Mouse (Mus musculus) small intestine, adult 2 months (tissue): ENCODE measurements around the gene A430033K04Rik.

Source experiments
- CTCF ChIP-seq: fragments of 200-500 bp; IDR thresholded peaks from 2 replicates; pipeline ENCODE4 v1.5.1; 2012; ENCODE audit warnings: low read depth, mild to moderate bottlenecking, control low read depth, inconsistent platforms, low read length, moderate library complexity, mixed read lengths; ENCODE audit not compliant: insufficient replicate concordance, insufficient read length; ENCODE audit errors: extremely low read depth
- POLR2A ChIP-seq: fragments of 200-500 bp; IDR thresholded peaks from 2 replicates; pipeline ENCODE4 v1.6.1; 2012; ENCODE audit warnings: low read depth, mild to moderate bottlenecking, control low read depth, inconsistent platforms, low read length, moderate library complexity

DNA sequence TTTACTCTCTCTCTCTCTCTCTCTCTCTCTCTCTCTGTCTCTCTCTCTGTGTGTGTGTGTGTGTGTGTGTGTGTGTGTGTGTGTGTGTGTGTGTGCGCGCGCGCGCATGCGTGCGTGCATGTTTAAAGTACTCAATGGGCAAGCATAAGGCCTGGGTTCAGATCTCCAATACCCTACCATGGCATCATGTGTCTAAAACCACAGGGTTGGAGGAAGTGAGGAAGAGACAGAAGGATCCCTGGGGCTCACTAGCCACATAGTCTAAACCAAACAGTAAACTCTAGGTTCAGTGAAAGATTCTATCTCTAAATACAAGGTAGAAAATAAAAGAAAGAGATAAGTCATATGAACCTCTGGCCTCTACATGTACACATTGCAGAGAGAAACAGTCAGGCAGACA is 61.2 kb downstream of the A430033K04Rik start:
- TF ChIP-seq POLR2A (no peak), CTCF (no peak)
